Mouse (Mus musculus): Measurements from ENCODE around the gene Tubb1. TPM values are rescaled to one million over a fixed set of nuclear protein-coding genes. Genes with fewer than 3 reads are reported as not detected.

Gene Tubb1
- total RNA-seq, 4 experiments from 2014 or later = 0.33 to 0.52 TPM; not detected in 2

DNA sequence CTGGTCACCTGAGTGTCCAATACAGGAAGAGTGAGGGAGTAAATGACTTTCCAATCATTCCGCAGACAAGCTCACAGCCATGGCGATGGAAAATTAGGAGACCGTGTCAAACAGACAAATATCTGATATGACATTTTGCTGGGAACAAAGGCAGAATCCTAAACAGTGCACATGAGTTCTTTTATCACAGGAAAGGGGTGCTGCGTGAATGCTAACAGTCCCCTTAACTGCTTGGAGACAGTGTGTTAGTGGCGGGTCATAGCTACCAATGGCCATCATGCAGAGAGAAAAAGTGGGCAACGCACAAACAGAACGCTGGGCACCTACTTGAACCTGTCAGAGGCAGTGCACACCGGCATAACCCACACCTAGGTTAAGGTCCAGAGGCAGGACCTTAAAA is 51.0 kb downstream of the Tubb1 start:
- no peak for DNase-seq (ENCODE audit: low spot score in 2 of 2)

DNA sequence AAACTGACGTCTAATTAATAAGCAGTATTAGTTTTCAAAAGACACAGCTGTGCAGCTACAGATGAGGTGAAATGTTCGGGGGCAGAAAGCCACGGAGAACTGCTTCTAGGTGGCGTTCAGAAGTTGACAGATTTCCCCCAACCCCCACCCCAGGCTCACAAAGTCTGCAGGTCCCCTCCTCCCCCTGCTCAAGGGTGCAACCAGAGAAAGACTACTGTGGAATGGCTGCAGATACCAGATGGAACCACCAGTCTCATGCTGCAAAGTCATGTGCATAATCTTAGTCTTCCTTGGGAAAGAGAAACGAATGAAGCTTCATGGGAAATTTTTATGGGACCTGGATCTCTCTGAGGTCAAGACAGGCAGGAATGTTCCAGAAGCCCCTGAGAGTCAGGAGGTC is 51.8 kb downstream of the Tubb1 start:
- DNase-seq (ENCODE audit: low spot score in 2 of 2) = no peak

DNA sequence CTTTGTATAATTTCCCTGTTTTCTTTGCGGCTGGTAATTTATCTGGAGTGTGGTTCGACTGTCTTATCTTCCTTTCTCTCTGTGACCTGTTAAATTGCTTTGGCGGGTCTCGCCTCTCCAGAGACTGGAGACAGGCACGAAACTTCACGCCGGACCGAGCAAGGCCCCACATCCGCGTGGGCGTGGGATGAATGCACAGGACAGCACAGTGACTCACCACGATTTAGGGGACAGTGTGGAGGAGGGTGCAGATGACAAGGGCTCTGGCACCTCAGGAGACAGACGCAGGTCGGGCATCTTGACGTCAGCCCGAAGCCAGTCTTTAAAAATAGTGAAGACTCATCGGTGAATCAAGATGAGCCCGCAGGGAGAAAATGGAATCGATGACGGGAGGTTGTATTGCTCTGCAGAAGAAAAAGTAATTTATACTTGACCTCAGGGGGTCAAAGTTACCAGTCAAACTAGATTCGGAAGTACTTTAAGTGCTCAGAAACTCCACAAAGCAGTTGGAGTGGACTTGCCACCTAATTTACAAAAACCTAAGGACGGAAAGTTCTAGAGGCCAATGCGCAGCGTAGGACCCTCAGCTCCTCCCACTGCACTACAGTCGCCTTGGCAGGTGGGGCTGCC is 52.5 kb downstream of the Tubb1 start:
- DNase-seq (ENCODE audit: low spot score in 2 of 2) = no peak

Other genes starting within 250 kb of the Tubb1 start
- gene Gnas, start 166.4 kb upstream of the Tubb1 start, total RNA-seq (2022) = 1,000 to 10,000 TPM; 1,786 to 1,958 (median 1,837) TPM
- 1 to 10 TPM; 1.2 to 2.9 (median 1.8) TPM for gene Gm20721, start 104.0 kb upstream of the Tubb1 start, total RNA-seq (2022)
- 10 to 100 TPM; 51.7 to 60.3 (median 54.7) TPM for gene Nelfcd, start 34.9 kb upstream of the Tubb1 start, total RNA-seq (2022)
- gene Ctsz, start 11.7 kb upstream of the Tubb1 start, total RNA-seq (2022) = 100 to 1,000 TPM in 2 of 4 experiments, 10 to 100 TPM in 2; 33.2 to 287 (median 121) TPM
- 100 to 1,000 TPM; 247 to 327 (median 290) TPM for gene Atp5e, start 13.4 kb downstream of the Tubb1 start, total RNA-seq (2022)
- 10 to 100 TPM; 42.6 to 54.6 (median 49.4) TPM for gene Prelid3b, start 22.4 kb downstream of the Tubb1 start, total RNA-seq (2022)
- 10 to 100 TPM; 17.9 to 27.5 (median 22.9) TPM for gene Zfp831, start 192.8 kb downstream of the Tubb1 start, total RNA-seq (2022)

Measured in layer of hippocampus, adult 8-10 months (tissue).